Mouse (Mus musculus) hindbrain, postnatal 0 days (tissue): ENCODE measurements at regions not wholly inside any gene's neighbourhood (a gene's known extent, or its start where the extent isn't known, plus 50 kb on each side); places are given as distances from the start of the nearest gene placed in this dataset.

Experiments used
- ATAC-seq: fragments of 200-750 bp; cut with Nextera tagmentation; 2 replicates; pipeline ENCODE4 v1.8.0; 2017; ENCODE audit warnings: mild to moderate bottlenecking, moderate TSS enrichment, moderate library complexity
- DNase-seq: peaks from one replicate; pipeline ENCODE4 v3.0.0-alpha.2; 2015; ENCODE audit warnings: low spot score
- H3K27ac ChIP-seq: fragments of 300-500 bp; sonication (generic); 2 replicates; pipeline ENCODE4 v1.5.1; 2014; ENCODE audit warnings: mild to moderate bottlenecking
- H3K27me3 ChIP-seq: fragments of 300-500 bp; sonication (generic); 2 replicates; pipeline ENCODE4 v1.6.1; 2014; ENCODE audit warnings: low read length, mixed read lengths; ENCODE audit not compliant: insufficient read depth
- H3K36me3 ChIP-seq: fragments of 300-500 bp; sonication (generic); 2 replicates; pipeline ENCODE4 v1.6.1; 2014; ENCODE audit warnings: low read length, mixed read lengths; ENCODE audit not compliant: insufficient read depth
- H3K4me1 ChIP-seq: fragments of 300-500 bp; sonication (generic); 2 replicates; pipeline ENCODE4 v1.6.1; 2014; ENCODE audit warnings: antibody characterized with exemption, low read length, mixed read lengths; ENCODE audit not compliant: insufficient read depth
- H3K4me2 ChIP-seq: fragments of 300-500 bp; sonication (generic); 2 replicates; pipeline ENCODE4 v1.6.1; 2014; ENCODE audit warnings: low read depth, mild to moderate bottlenecking, low read length, moderate library complexity, mixed read lengths
- H3K4me3 ChIP-seq: fragments of 300-500 bp; sonication (generic); 2 replicates; pipeline ENCODE4 v1.5.1; 2014; ENCODE audit warnings: low read length
- H3K9ac ChIP-seq: fragments of 300-500 bp; sonication (generic); replicated peaks from 2 replicates; pipeline ENCODE4 v1.6.1; 2014; ENCODE audit warnings: mild to moderate bottlenecking, low read length, moderate library complexity, mixed read lengths
- H3K9me3 ChIP-seq: fragments of 300-500 bp; sonication (generic); 2 replicates; pipeline ENCODE4 v1.6.1; 2016; ENCODE audit warnings: low read length, mixed read lengths
- CTCF ChIP-seq: IDR thresholded peaks from 2 replicates; pipeline ENCODE4 v1.5.1; 2016; ENCODE audit warnings: antibody characterized with exemption, control low read depth, low read depth
- WGBS: fragments of 180-500 bp; shearing (Covaris S2); extraction: QIAGEN DNeasy Blood & Tissue Kit; methylation state at CpG from one replicate; pipeline ENCODE4 v1.1.7; 2014; 5-methylcytosine and 5-hydroxymethylcytosine counted together

GRCm38 (mm10) chr11:82626501-82627111, 137.5 kb downstream of the Cct6b start:
- no peaks in the 10 kb centered on the region for H3K9me3 ChIP-seq
- WGBS, result 28% methylated on average over 7 of the region's 7 CpGs
- H3K27me3 ChIP-seq, result no peaks in the 10 kb centered on the region
- DNase-seq, result peak; percentile 43
- H3K4me1 ChIP-seq, result no peaks in the 10 kb centered on the region; the same call in 1 of the 2 replicates
- H3K27ac ChIP-seq, result no peak overlapping the region
- no peak; the same call in 1 of the 2 replicates for ATAC-seq
- no peaks in the 10 kb centered on the region for H3K36me3 ChIP-seq
- H3K4me2 ChIP-seq, result no peak overlapping the region
- TF ChIP-seq CTCF, result no peak
- H3K9ac ChIP-seq, result no peak overlapping the region
- H3K4me3 ChIP-seq, result no peak overlapping the region

GRCm38 (mm10) chr11:82621061-82621460, 143.1 kb downstream of the Cct6b start:
- H3K9me3 ChIP-seq, result no peaks in the 10 kb centered on the region
- no peak overlapping the region for H3K4me3 ChIP-seq
- no peak overlapping the region for H3K27ac ChIP-seq
- WGBS, result 87% methylated on average over 10 of the region's 10 CpGs
- H3K4me1 ChIP-seq, result peaks cover 13% of the 10 kb centered on the region; the same call in 1 of the 2 replicates
- no peak overlapping the region for H3K9ac ChIP-seq
- H3K36me3 ChIP-seq, result no peaks in the 10 kb centered on the region
- DNase-seq (no peak), ATAC-seq (no peak)
- H3K4me2 ChIP-seq, result no peak overlapping the region
- no peak for TF ChIP-seq CTCF
- no peaks in the 10 kb centered on the region for H3K27me3 ChIP-seq

DNA sequence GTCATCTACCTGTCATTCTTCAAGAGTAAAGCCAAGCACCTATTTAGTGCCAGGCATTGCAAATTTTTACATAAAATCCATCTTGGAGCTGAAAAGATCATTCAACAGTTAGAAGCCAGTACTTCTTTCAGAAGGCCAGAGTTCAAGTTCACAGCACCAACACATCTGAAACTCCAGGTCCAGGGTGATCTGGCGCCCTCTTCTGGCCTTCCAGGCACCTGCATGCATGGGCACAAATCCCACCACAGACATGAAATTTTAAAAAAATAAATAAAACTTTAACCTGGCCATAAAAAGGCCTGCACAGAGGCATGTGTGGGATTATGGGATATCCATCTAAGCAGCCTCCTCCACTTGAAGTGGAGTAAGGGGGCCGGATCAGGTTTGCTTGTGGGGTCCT, 144.7 kb downstream of the Cct6b start:
- H3K27ac ChIP-seq, result no peak overlapping the region
- TF ChIP-seq CTCF, result peak; percentile 47
- H3K9ac ChIP-seq, result no peak overlapping the region
- H3K4me1 ChIP-seq, result peaks cover 13% of the 10 kb centered on the region; the same call in 1 of the 2 replicates
- H3K4me2 ChIP-seq, result no peak overlapping the region
- H3K9me3 ChIP-seq, result no peaks in the 10 kb centered on the region
- ATAC-seq (no peak), DNase-seq (no peak)
- no peaks in the 10 kb centered on the region for H3K36me3 ChIP-seq
- no peak overlapping the region for H3K4me3 ChIP-seq
- 75% methylated on average over 2 of the region's 2 CpGs for WGBS
- no peaks in the 10 kb centered on the region for H3K27me3 ChIP-seq

- H3K27ac ChIP-seq, result no peak overlapping the region
- H3K4me3 ChIP-seq, result no peak overlapping the region
- no peaks in the 10 kb centered on the region for H3K9me3 ChIP-seq
- ATAC-seq, result peak; percentile 47; the same call in 1 of the 2 replicates
- peaks cover 13% of the 10 kb centered on the region; the same call in 1 of the 2 replicates for H3K4me1 ChIP-seq
- DNase-seq, result peak; percentile 63
- no peak overlapping the region for H3K9ac ChIP-seq
- no peaks in the 10 kb centered on the region for H3K36me3 ChIP-seq
- 3% methylated on average over 9 of the region's 9 CpGs for WGBS
- H3K4me2 ChIP-seq, result peak overlapping the region; percentile 31; the same call in 1 of the 2 replicates
- TF ChIP-seq CTCF, result no peak
- no peaks in the 10 kb centered on the region for H3K27me3 ChIP-seq
Observed at GRCm38 (mm10) chr11:82618457-82618856, 145.7 kb downstream of the Cct6b start.

GRCm38 (mm10) chr11:82616856-82617255, 147.3 kb downstream of the Cct6b start:
- Histone ChIP-seq H3K27ac (0 out of 2 replicates have a peak overlapping the region, but pooled peaks have one; percentile 18), H3K4me1 (peaks cover 13% of the 10 kb centered on the region; the same call in 1 of the 2 replicates), H3K4me3 (no peak overlapping the region), H3K36me3 (no peaks in the 10 kb centered on the region), H3K9ac (no peak overlapping the region), H3K9me3 (no peaks in the 10 kb centered on the region), H3K4me2 (no peak overlapping the region), H3K27me3 (no peaks in the 10 kb centered on the region)
- no peak for TF ChIP-seq CTCF
- ATAC-seq (no peak), DNase-seq (no peak)
- WGBS, result 45% methylated on average over 7 of the region's 7 CpGs

DNA sequence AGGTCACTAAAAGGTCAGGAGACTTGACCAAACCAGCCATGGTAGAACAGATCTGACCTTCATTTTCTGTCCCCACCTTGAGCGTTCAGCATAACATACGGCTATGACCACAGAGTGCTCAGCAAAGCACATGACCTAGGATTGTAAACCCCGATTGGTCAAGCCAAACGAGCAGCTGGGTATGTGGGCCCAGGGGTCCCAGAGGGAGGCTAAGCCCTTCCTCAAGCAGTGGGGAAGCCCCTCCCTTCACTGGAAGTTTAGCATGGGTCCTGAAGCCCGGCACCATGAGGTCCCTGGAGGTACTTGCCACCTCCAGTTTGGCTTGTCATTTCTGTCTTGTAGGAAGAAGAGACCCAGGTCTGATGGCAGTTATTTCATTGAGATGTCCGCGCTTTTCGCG, 149.8 kb downstream of the Cct6b start:
- no peak overlapping the region for H3K4me3 ChIP-seq
- no peak for TF ChIP-seq CTCF
- DNase-seq (no peak), ATAC-seq (no peak)
- WGBS, result 93% methylated on average over 9 of the region's 9 CpGs
- no peaks in the 10 kb centered on the region for H3K27me3 ChIP-seq
- H3K4me1 ChIP-seq, result peaks cover 13% of the 10 kb centered on the region; the same call in 1 of the 2 replicates
- H3K9ac ChIP-seq, result no peak overlapping the region
- H3K9me3 ChIP-seq, result no peaks in the 10 kb centered on the region
- no peaks in the 10 kb centered on the region for H3K36me3 ChIP-seq
- no peak overlapping the region for H3K27ac ChIP-seq
- no peak overlapping the region for H3K4me2 ChIP-seq

DNA sequence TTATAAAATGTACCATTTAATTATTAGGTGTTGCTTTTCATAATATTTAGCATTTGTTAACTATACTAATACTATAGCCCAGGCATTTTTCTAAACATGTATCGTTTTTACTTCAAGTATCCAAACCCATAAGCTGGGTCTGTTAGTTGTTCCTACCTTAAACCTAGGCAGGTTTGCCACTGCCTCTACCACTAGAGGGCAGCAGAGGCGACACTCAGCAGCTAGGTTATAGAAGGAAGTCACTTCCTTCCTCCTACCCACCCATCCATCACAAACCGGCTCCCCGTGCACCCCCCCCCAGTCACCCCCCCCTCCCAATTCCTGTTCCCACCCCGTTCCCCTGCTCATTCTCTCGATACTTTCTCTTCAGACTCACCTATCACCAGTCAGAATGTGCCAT, 150.6 kb downstream of the Cct6b start:
- no peak overlapping the region for H3K9ac ChIP-seq
- peak; percentile 80 for TF ChIP-seq CTCF
- peak; percentile 77 for DNase-seq
- no peaks in the 10 kb centered on the region for H3K9me3 ChIP-seq
- no peaks in the 10 kb centered on the region for H3K36me3 ChIP-seq
- H3K27ac ChIP-seq, result no peak overlapping the region
- no peak overlapping the region for H3K4me2 ChIP-seq
- no peaks in the 10 kb centered on the region for H3K27me3 ChIP-seq
- 21% methylated on average over 6 of the region's 6 CpGs for WGBS
- peaks cover 12% of the 10 kb centered on the region; the same call in 1 of the 2 replicates for H3K4me1 ChIP-seq
- no peak overlapping the region for H3K4me3 ChIP-seq
- ATAC-seq, result no peak
